Mouse (Mus musculus) limb, embryonic 15.5 days (tissue): ENCODE results near the gene Art1. TPM values are rescaled to one million over a fixed set of nuclear protein-coding genes. Genes with fewer than 3 reads are reported as not detected.

Source experiments
- ATAC-seq: fragments of 200-750 bp; cut with Nextera tagmentation; 2 replicates; pipeline ENCODE4 v1.8.0; 2017; ENCODE audit warnings: low read depth, moderate TSS enrichment; ENCODE audit not compliant: insufficient number of reproducible peaks, low FRiP score, low TSS enrichment
- H3K27ac ChIP-seq: fragments of 300-500 bp; sonication (generic); 2 replicates; pipeline ENCODE4 v1.5.1; 2015; ENCODE audit warnings: moderate library complexity, mild to moderate bottlenecking, inconsistent platforms
- H3K27me3 ChIP-seq: fragments of 300-500 bp; sonication (generic); 2 replicates; pipeline ENCODE4 v1.6.1; 2015; ENCODE audit warnings: inconsistent platforms
- H3K36me3 ChIP-seq: fragments of 300-500 bp; sonication (generic); 2 replicates; pipeline ENCODE4 v1.6.1; 2015; ENCODE audit warnings: inconsistent platforms
- H3K4me1 ChIP-seq: fragments of 300-500 bp; sonication (generic); 2 replicates; pipeline ENCODE4 v1.6.1; 2015; ENCODE audit warnings: inconsistent platforms
- H3K4me2 ChIP-seq: fragments of 300-500 bp; sonication (generic); 2 replicates; pipeline ENCODE4 v1.6.1; 2015; ENCODE audit warnings: mild to moderate bottlenecking, inconsistent platforms
- H3K4me3 ChIP-seq: fragments of 300-500 bp; sonication (generic); 2 replicates; pipeline ENCODE4 v1.5.1; 2015; ENCODE audit warnings: mild to moderate bottlenecking, inconsistent platforms
- H3K9ac ChIP-seq: fragments of 300-500 bp; sonication (generic); 2 replicates; pipeline ENCODE4 v1.6.1; 2015; ENCODE audit warnings: inconsistent platforms
- H3K9me3 ChIP-seq: fragments of 300-500 bp; sonication (generic); 2 replicates; pipeline ENCODE4 v1.6.1; 2016; ENCODE audit warnings: inconsistent platforms
- WGBS: fragments of 180-500 bp; shearing (Covaris S2); methylation state at CpG from one replicate; pipeline ENCODE4 v1.1.7; 2015; 5-methylcytosine and 5-hydroxymethylcytosine counted together
- polyA plus RNA-seq: library from polyadenylated mRNA; unstranded; fragments of >200 nt; fragmentation: Nextera tagmentation; extraction: Ambion mirVana; gene quantifications from 2 replicates; pipeline ENCODE4 v1.2.1, GENCODE M21; 2015

The Art1 gene
- polyA plus RNA-seq = 14.9 and 38.9 TPM in 2 replicates

GRCm38 (mm10) chr7:102101487-102101886 lies at the start of gene Art1:
TSS of gene Art1 (plus strand) at chr7:102101743.
- no peak within 1 kb of the TSS for H3K9ac ChIP-seq
- 55% methylated on average over 5 of the region's 5 CpGs for WGBS
- ATAC-seq = no peak
- H3K9me3 ChIP-seq = no peaks in the 10 kb centered on the region
- no peaks in the 10 kb centered on the region for H3K27me3 ChIP-seq
- H3K4me3 ChIP-seq = no peak within 1 kb of the TSS; the same call in 1 of the 2 replicates
- H3K27ac ChIP-seq = no peak within 1 kb of the TSS
- peaks cover 12% of the 10 kb centered on the region for H3K4me1 ChIP-seq
- H3K36me3 ChIP-seq = no peaks in the 10 kb centered on the region
- H3K4me2 ChIP-seq = 0 out of 2 replicates have a peak within 1 kb of the TSS, but pooled peaks have one; percentile 48

GRCm38 (mm10) chr7:102061353-102061752 lies 40.2 kb upstream of the Art1 start:
- H3K4me2 ChIP-seq = no peak overlapping the region

GRCm38 (mm10) chr7:102062203-102062602 lies 39.3 kb upstream of the Art1 start:
- H3K4me2 ChIP-seq = no peak overlapping the region

More at GRCm38 (mm10) chr7:102061353-102061752, 40.2 kb upstream of the Art1 start:
- Histone ChIP-seq H3K4me3 (no peak overlapping the region), H3K36me3 (peaks cover 26% of the 10 kb centered on the region; the same call in 1 of the 2 replicates), H3K9ac (no peak overlapping the region), H3K27ac (no peak overlapping the region), H3K9me3 (no peaks in the 10 kb centered on the region), H3K4me1 (peaks cover 10% of the 10 kb centered on the region), H3K27me3 (no peaks in the 10 kb centered on the region)
- WGBS = 89% methylated on average over 3 of the region's 3 CpGs
- ATAC-seq = no peak

GRCm38 (mm10) chr7:102063891-102064290 lies 37.7 kb upstream of the Art1 start:
- peak overlapping the region; percentile 69 for H3K4me3 ChIP-seq
- no peak overlapping the region for H3K27ac ChIP-seq
- peaks cover 19% of the 10 kb centered on the region; the same call in 1 of the 2 replicates for H3K36me3 ChIP-seq
- WGBS = 79% methylated on average over 9 of the region's 9 CpGs
- peak overlapping the region; percentile 56 for H3K4me2 ChIP-seq
- no peaks in the 10 kb centered on the region for H3K27me3 ChIP-seq
- no peak for ATAC-seq
- H3K9me3 ChIP-seq = no peaks in the 10 kb centered on the region
- peaks cover 17% of the 10 kb centered on the region for H3K4me1 ChIP-seq
- H3K9ac ChIP-seq = no peak overlapping the region

More at GRCm38 (mm10) chr7:102062203-102062602, 39.3 kb upstream of the Art1 start:
- Histone ChIP-seq H3K9ac (no peak overlapping the region), H3K27me3 (no peaks in the 10 kb centered on the region), H3K4me3 (no peak overlapping the region), H3K27ac (no peak overlapping the region), H3K36me3 (peaks cover 23% of the 10 kb centered on the region; the same call in 1 of the 2 replicates), H3K4me1 (peaks cover 14% of the 10 kb centered on the region), H3K9me3 (no peaks in the 10 kb centered on the region)
- ATAC-seq = no peak
- WGBS = 83% methylated on average over 1 of the region's 1 CpGs

GRCm38 (mm10) chr7:102064655-102065045 lies 36.9 kb upstream of the Art1 start:
- 2% methylated on average over 9 of the region's 9 CpGs for WGBS
- H3K27ac ChIP-seq = peak overlapping the region; percentile 90
- H3K27me3 ChIP-seq = no peaks in the 10 kb centered on the region
- H3K36me3 ChIP-seq = peaks cover 14% of the 10 kb centered on the region; the same call in 1 of the 2 replicates
- H3K9ac ChIP-seq = peak overlapping the region; percentile 72
- H3K4me1 ChIP-seq = peaks cover 17% of the 10 kb centered on the region
- no peak for ATAC-seq
- H3K9me3 ChIP-seq = no peaks in the 10 kb centered on the region
- H3K4me2 ChIP-seq = peak overlapping the region; percentile 56
- peak overlapping the region; percentile 69 for H3K4me3 ChIP-seq

- Histone ChIP-seq H3K9ac (peak within 1 kb of the TSS; percentile 72), H3K4me3 (peak within 1 kb of the TSS; percentile 69), H3K27ac (peak within 1 kb of the TSS; percentile 90), H3K4me2 (peak within 1 kb of the TSS; percentile 56), H3K9me3 (no peaks in the 10 kb centered on the region), H3K4me1 (peaks cover 17% of the 10 kb centered on the region), H3K27me3 (no peaks in the 10 kb centered on the region), H3K36me3 (0 out of 2 replicates have a peak, but pooled peaks cover 9% of the 10 kb centered on the region)
- peak; percentile 98 for ATAC-seq
- WGBS = under 1% methylated on average over 56 of the region's 56 CpGs
Observed at GRCm38 (mm10) chr7:102065046-102065891, 36.3 kb upstream of the Art1 start, which contains the start of the genes Rnf121, Xndc1 and Xntrpc. TSS of gene Rnf121 (minus strand) at chr7:102065469. TSS of gene Xndc1 (plus strand) at chr7:102065511. TSS of gene Xntrpc (plus strand) at chr7:102065713.

GRCm38 (mm10) chr7:102066363-102066762 lies 35.2 kb upstream of the Art1 start:
- peak overlapping the region; percentile 51; the same call in 1 of the 2 replicates for H3K9ac ChIP-seq
- ATAC-seq = no peak
- no peaks in the 10 kb centered on the region for H3K9me3 ChIP-seq
- peaks cover 17% of the 10 kb centered on the region for H3K4me1 ChIP-seq
- peaks cover 16% of the 10 kb centered on the region for H3K36me3 ChIP-seq
- H3K27me3 ChIP-seq = no peaks in the 10 kb centered on the region
- peak overlapping the region; percentile 69 for H3K4me3 ChIP-seq
- 66% methylated on average over 6 of the region's 6 CpGs for WGBS
- peak overlapping the region; percentile 56 for H3K4me2 ChIP-seq
- H3K27ac ChIP-seq = peak overlapping the region; percentile 90; the same call in 1 of the 2 replicates

- H3K27ac ChIP-seq = no peak overlapping the region
- H3K9me3 ChIP-seq = no peaks in the 10 kb centered on the region
- ATAC-seq = no peak
- peaks cover 85% of the 10 kb centered on the region for H3K36me3 ChIP-seq
- WGBS = 78% methylated on average over 7 of the region's 7 CpGs
- H3K4me2 ChIP-seq = no peak overlapping the region
- H3K27me3 ChIP-seq = no peaks in the 10 kb centered on the region
- no peak overlapping the region for H3K9ac ChIP-seq
- no peaks in the 10 kb centered on the region for H3K4me1 ChIP-seq
- no peak overlapping the region for H3K4me3 ChIP-seq
Observed at GRCm38 (mm10) chr7:102076714-102077296, 24.7 kb upstream of the Art1 start.

- Histone ChIP-seq H3K9ac (no peak overlapping the region), H3K36me3 (peaks cover 87% of the 10 kb centered on the region), H3K27ac (no peak overlapping the region), H3K9me3 (no peaks in the 10 kb centered on the region), H3K4me2 (no peak overlapping the region), H3K27me3 (no peaks in the 10 kb centered on the region), H3K4me3 (no peak overlapping the region), H3K4me1 (no peaks in the 10 kb centered on the region)
- ATAC-seq = no peak
- 78% methylated on average over 7 of the region's 7 CpGs for WGBS
Observed at GRCm38 (mm10) chr7:102078517-102078916, 23.0 kb upstream of the Art1 start.

- WGBS = 83% methylated on average over 8 of the region's 8 CpGs
- Histone ChIP-seq H3K27me3 (no peaks in the 10 kb centered on the region), H3K4me1 (no peaks in the 10 kb centered on the region), H3K9ac (no peak overlapping the region), H3K4me2 (no peak overlapping the region), H3K4me3 (no peak overlapping the region), H3K36me3 (peaks cover 90% of the 10 kb centered on the region), H3K9me3 (no peaks in the 10 kb centered on the region), H3K27ac (no peak overlapping the region)
- no peak for ATAC-seq
Observed at GRCm38 (mm10) chr7:102080311-102080710, 21.2 kb upstream of the Art1 start.

GRCm38 (mm10) chr7:102081784-102082183 lies 19.8 kb upstream of the Art1 start:
- Histone ChIP-seq H3K9me3 (no peaks in the 10 kb centered on the region), H3K9ac (no peak overlapping the region), H3K27ac (no peak overlapping the region), H3K27me3 (no peaks in the 10 kb centered on the region), H3K36me3 (peaks cover 89% of the 10 kb centered on the region), H3K4me1 (no peaks in the 10 kb centered on the region), H3K4me3 (no peak overlapping the region), H3K4me2 (no peak overlapping the region)
- ATAC-seq = no peak
- WGBS = 94% methylated on average over 5 of the region's 5 CpGs

- no peaks in the 10 kb centered on the region for H3K4me1 ChIP-seq
- H3K4me2 ChIP-seq = no peak within 1 kb of the TSS
- H3K36me3 ChIP-seq = peaks cover 82% of the 10 kb centered on the region
- H3K9ac ChIP-seq = no peak within 1 kb of the TSS
- no peak within 1 kb of the TSS for H3K4me3 ChIP-seq
- no peak within 1 kb of the TSS for H3K27ac ChIP-seq
- no peak for ATAC-seq
- H3K27me3 ChIP-seq = no peaks in the 10 kb centered on the region
- no peaks in the 10 kb centered on the region for H3K9me3 ChIP-seq
- WGBS = 65% methylated on average over 5 of the region's 5 CpGs
Observed at GRCm38 (mm10) chr7:102082816-102083215, 18.7 kb upstream of the Art1 start, which contains the start of gene Trpc2. TSS of gene Trpc2 (plus strand) at chr7:102083116.
